Mouse (Mus musculus): ENCODE data around the gene Daam1. TPM values are rescaled to one million over a fixed set of nuclear protein-coding genes. Genes with fewer than 3 reads are reported as not detected.
A peak's percentile ranks its signal among the peaks of the same experiment; 100 is the strongest.

Gene Daam1
- total and polyA plus RNA-seq, 2 experiments, result 7.7 to 33.4 TPM

- WGBS, result 22% methylated on average over 5 of the region's 5 CpGs
- peaks cover 48% of the 10 kb centered on the region for H3K79me2 ChIP-seq (ENCODE audit: control insufficient read depth, insufficient read depth, low read length)
- no peaks in the 10 kb centered on the region for H3K27me3 ChIP-seq (ENCODE audit: control insufficient read depth, insufficient read depth, low read length)
- peak overlapping the region; percentile 80 for H3K9ac ChIP-seq (ENCODE audit: low read depth, low read length)
- no peaks in the 10 kb centered on the region for H3K36me3 ChIP-seq (ENCODE audit: control insufficient read depth, insufficient read depth, low read length)
- H3K27ac ChIP-seq (replicated peaks; ENCODE audit: insufficient read depth, low read depth, low read length), result peak overlapping the region; percentile 92
- H3K4me1 ChIP-seq (ENCODE audit: control insufficient read depth, insufficient read depth, low read length), result peaks cover 40% of the 10 kb centered on the region
- peak overlapping the region; percentile 56 for H3K4me3 ChIP-seq (ENCODE audit: insufficient read depth, low read depth, low read length)
- no peak for TF ChIP-seq POLR2A (IDR thresholded peaks at IDR 0.05; ENCODE audit: extremely low read depth, insufficient read depth, low read length)
- TF ChIP-seq CTCF (IDR thresholded peaks at IDR 0.05; ENCODE audit: low read depth, low read length), result no peak
- DNase-seq (ENCODE audit: extremely low read depth, low read depth, low spot score), result no peak
Measured at GRCm38 (mm10) chr12:71886406-71886805, 55.5 kb downstream of the Daam1 start.

- TF ChIP-seq CTCF (IDR thresholded peaks at IDR 0.05; ENCODE audit: low read depth, low read length) (no peak), POLR2A (IDR thresholded peaks at IDR 0.05; ENCODE audit: extremely low read depth, insufficient read depth, low read length) (no peak)
- Histone ChIP-seq H3K79me2 (ENCODE audit: control insufficient read depth, insufficient read depth, low read length) (peaks cover 52% of the 10 kb centered on the region), H3K36me3 (ENCODE audit: control insufficient read depth, insufficient read depth, low read length) (no peaks in the 10 kb centered on the region), H3K9ac (ENCODE audit: low read depth, low read length) (peak overlapping the region; percentile 1; the same call in 1 of the 2 replicates), H3K27ac (replicated peaks; ENCODE audit: insufficient read depth, low read depth, low read length) (peak overlapping the region; percentile 92), H3K4me1 (ENCODE audit: control insufficient read depth, insufficient read depth, low read length) (peaks cover 40% of the 10 kb centered on the region), H3K27me3 (ENCODE audit: control insufficient read depth, insufficient read depth, low read length) (no peaks in the 10 kb centered on the region), H3K4me3 (ENCODE audit: insufficient read depth, low read depth, low read length) (peak overlapping the region; percentile 56)
- 8% methylated on average over 2 of the region's 2 CpGs for WGBS
- peak; percentile 81 for DNase-seq (ENCODE audit: extremely low read depth, low read depth, low spot score)
Measured at GRCm38 (mm10) chr12:71886941-71887340, 56.1 kb downstream of the Daam1 start.

DNA sequence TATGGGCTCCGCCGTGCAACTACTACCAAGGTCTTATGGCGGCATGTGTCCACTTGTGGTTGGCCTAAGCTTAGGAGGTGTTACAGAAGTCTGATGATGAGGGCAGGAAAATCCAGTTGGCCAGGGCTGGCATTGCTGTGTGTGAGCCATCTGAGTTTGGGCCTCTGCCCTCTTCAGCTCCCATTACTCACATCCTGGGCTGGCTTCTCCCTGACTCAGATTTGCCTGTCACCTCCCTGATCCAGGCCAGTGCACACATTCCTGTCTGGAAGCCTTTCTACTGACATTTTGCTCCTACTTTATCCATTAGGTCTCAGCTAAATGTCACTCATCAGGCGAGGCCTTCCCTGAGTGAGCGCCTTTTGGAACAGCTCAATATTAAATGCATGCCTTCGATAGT, 57.5 kb downstream of the Daam1 start:
- Histone ChIP-seq H3K4me1 (ENCODE audit: control insufficient read depth, insufficient read depth, low read length) (peaks cover 40% of the 10 kb centered on the region), H3K9ac (ENCODE audit: low read depth, low read length) (no peak overlapping the region), H3K79me2 (ENCODE audit: control insufficient read depth, insufficient read depth, low read length) (peaks cover 52% of the 10 kb centered on the region), H3K4me3 (ENCODE audit: insufficient read depth, low read depth, low read length) (no peak overlapping the region), H3K27me3 (ENCODE audit: control insufficient read depth, insufficient read depth, low read length) (no peaks in the 10 kb centered on the region), H3K27ac (replicated peaks; ENCODE audit: insufficient read depth, low read depth, low read length) (no peak overlapping the region), H3K36me3 (ENCODE audit: control insufficient read depth, insufficient read depth, low read length) (no peaks in the 10 kb centered on the region)
- TF ChIP-seq POLR2A (IDR thresholded peaks at IDR 0.05; ENCODE audit: extremely low read depth, insufficient read depth, low read length) (no peak), CTCF (IDR thresholded peaks at IDR 0.05; ENCODE audit: low read depth, low read length) (no peak)
- DNase-seq (ENCODE audit: extremely low read depth, low read depth, low spot score), result no peak
- 93% methylated on average over 6 of the region's 6 CpGs for WGBS

DNA sequence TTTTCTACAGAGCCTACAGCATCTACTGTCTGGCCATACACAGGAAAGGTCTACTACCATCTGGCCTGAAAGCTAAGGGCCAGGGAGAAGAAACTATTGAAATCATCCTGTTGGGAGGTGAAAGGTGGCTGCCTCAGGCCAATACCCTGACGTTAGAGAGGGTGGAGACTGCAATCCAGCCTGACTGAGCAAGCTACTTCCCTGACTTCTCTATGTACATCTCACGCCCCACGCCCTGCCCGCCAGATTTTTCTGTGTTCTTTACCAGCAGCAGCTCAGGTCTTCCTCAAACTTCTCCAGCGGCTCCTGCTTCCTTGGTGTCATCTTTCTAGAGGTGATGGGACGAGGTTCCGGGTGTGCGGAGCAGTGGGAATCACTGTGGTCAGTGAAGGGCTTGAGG, 58.4 kb downstream of the Daam1 start:
- H3K4me3 ChIP-seq (ENCODE audit: insufficient read depth, low read depth, low read length), result no peak overlapping the region
- no peak overlapping the region for H3K9ac ChIP-seq (ENCODE audit: low read depth, low read length)
- peaks cover 55% of the 10 kb centered on the region for H3K79me2 ChIP-seq (ENCODE audit: control insufficient read depth, insufficient read depth, low read length)
- no peaks in the 10 kb centered on the region for H3K27me3 ChIP-seq (ENCODE audit: control insufficient read depth, insufficient read depth, low read length)
- peak; percentile 66 for DNase-seq (ENCODE audit: extremely low read depth, low read depth, low spot score)
- no peak overlapping the region for H3K27ac ChIP-seq (replicated peaks; ENCODE audit: insufficient read depth, low read depth, low read length)
- 79% methylated on average over 8 of the region's 8 CpGs for WGBS
- H3K4me1 ChIP-seq (ENCODE audit: control insufficient read depth, insufficient read depth, low read length), result peaks cover 38% of the 10 kb centered on the region
- no peak for TF ChIP-seq CTCF (IDR thresholded peaks at IDR 0.05; ENCODE audit: low read depth, low read length)
- TF ChIP-seq POLR2A (IDR thresholded peaks at IDR 0.05; ENCODE audit: extremely low read depth, insufficient read depth, low read length), result no peak
- no peaks in the 10 kb centered on the region for H3K36me3 ChIP-seq (ENCODE audit: control insufficient read depth, insufficient read depth, low read length)

- 94% methylated on average over 1 of the region's 1 CpGs for WGBS
- Histone ChIP-seq H3K4me3 (ENCODE audit: insufficient read depth, low read depth, low read length) (no peak overlapping the region), H3K4me1 (ENCODE audit: control insufficient read depth, insufficient read depth, low read length) (peaks cover 31% of the 10 kb centered on the region), H3K27ac (replicated peaks; ENCODE audit: insufficient read depth, low read depth, low read length) (no peak overlapping the region), H3K79me2 (ENCODE audit: control insufficient read depth, insufficient read depth, low read length) (peaks cover 63% of the 10 kb centered on the region), H3K9ac (ENCODE audit: low read depth, low read length) (no peak overlapping the region), H3K36me3 (ENCODE audit: control insufficient read depth, insufficient read depth, low read length) (no peaks in the 10 kb centered on the region), H3K27me3 (ENCODE audit: control insufficient read depth, insufficient read depth, low read length) (no peaks in the 10 kb centered on the region)
- DNase-seq (ENCODE audit: extremely low read depth, low read depth, low spot score), result no peak
- TF ChIP-seq CTCF (IDR thresholded peaks at IDR 0.05; ENCODE audit: low read depth, low read length) (no peak), POLR2A (IDR thresholded peaks at IDR 0.05; ENCODE audit: extremely low read depth, insufficient read depth, low read length) (no peak)
Measured at GRCm38 (mm10) chr12:71890282-71890681, 59.4 kb downstream of the Daam1 start.

- Histone ChIP-seq H3K9ac (ENCODE audit: low read depth, low read length) (no peak overlapping the region), H3K79me2 (ENCODE audit: control insufficient read depth, insufficient read depth, low read length) (peaks cover 63% of the 10 kb centered on the region), H3K4me3 (ENCODE audit: insufficient read depth, low read depth, low read length) (no peak overlapping the region), H3K4me1 (ENCODE audit: control insufficient read depth, insufficient read depth, low read length) (peaks cover 20% of the 10 kb centered on the region), H3K27ac (replicated peaks; ENCODE audit: insufficient read depth, low read depth, low read length) (no peak overlapping the region), H3K27me3 (ENCODE audit: control insufficient read depth, insufficient read depth, low read length) (no peaks in the 10 kb centered on the region), H3K36me3 (ENCODE audit: control insufficient read depth, insufficient read depth, low read length) (peaks cover 3% of the 10 kb centered on the region; the same call in 1 of the 2 replicates)
- no peak for DNase-seq (ENCODE audit: extremely low read depth, low read depth, low spot score)
- 72% methylated on average over 7 of the region's 7 CpGs for WGBS
- TF ChIP-seq POLR2A (IDR thresholded peaks at IDR 0.05; ENCODE audit: extremely low read depth, insufficient read depth, low read length) (no peak), CTCF (IDR thresholded peaks at IDR 0.05; ENCODE audit: low read depth, low read length) (no peak)
Measured at GRCm38 (mm10) chr12:71891729-71892355, 61.0 kb downstream of the Daam1 start.
